Mouse (Mus musculus) kidney, adult 2 months (tissue): ENCODE measurements around the gene Gm28048.

ENCODE experiments used
- CTCF ChIP-seq: fragments of 200-500 bp; conservative IDR thresholded peaks from 2 replicates; pipeline ENCODE4 v1.5.1; 2011; ENCODE audit warnings: low read depth, mild to moderate bottlenecking, control low read depth, low read length, moderate library complexity, mixed read lengths; ENCODE audit not compliant: insufficient read depth, insufficient read length
- POLR2A ChIP-seq: fragments of 200-500 bp; IDR thresholded peaks from one replicate; pipeline ENCODE4 v1.6.1; 2011; ENCODE audit warnings: low read depth, low read length, control low read depth

- TF ChIP-seq POLR2A (no peak), CTCF (no peak)
Observed at GRCm38 (mm10) chr11:22861315-22861714, 120.6 kb downstream of the Gm28048 start.
